Mouse (Mus musculus): ENCODE results near the gene Ctsg. TPM values are rescaled to one million over a fixed set of nuclear protein-coding genes. Genes with fewer than 3 reads are reported as not detected.

The Ctsg gene
- polyA plus RNA-seq, 1 experiment from 2014 or later = 41.3 TPM

DNA sequence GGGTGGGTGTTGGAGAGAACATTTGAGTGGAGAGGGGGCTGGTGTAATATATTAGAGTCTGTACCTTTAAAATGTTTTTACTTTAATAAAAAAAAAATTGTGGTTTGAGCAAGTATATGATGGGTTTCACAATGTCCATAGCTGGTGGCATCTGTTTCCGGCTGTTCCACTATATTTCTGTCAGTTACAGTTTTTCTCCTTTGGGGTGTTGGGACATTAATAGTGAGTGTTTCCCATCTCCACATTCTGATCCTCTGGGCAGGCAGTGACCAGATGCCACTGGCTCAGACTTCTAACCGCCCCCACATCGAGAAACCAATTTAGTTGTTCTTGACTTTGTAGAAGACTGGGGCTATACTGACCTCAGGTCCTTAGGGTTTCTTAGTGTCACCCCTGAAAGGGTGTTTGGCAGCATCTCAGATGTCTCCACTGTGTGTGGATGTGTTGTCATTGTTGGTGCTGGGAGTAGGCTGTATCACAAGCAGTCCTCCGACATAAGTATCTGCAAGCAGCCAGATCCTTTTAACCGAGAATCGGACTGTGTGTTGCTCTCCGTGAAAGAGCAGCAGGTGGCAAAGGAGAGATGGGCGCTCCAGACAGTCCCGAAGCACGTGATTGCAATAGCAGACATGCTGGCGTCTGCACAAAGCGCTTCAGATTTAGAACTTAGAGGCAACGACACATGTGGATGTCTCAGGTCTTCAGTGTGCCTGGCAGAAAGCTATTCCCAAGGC is 3.2 kb upstream of the Ctsg start:
- no peak overlapping the region for H3K9ac ChIP-seq (replicated peaks)
- H3K36me3 ChIP-seq (replicated peaks; ENCODE audit: insufficient read depth, low read length) = no peaks in the 10 kb centered on the region
- H3K4me3 ChIP-seq (ENCODE audit: low read depth, low read length) = no peak overlapping the region
- DNase-seq = no peak
- H3K4me2 ChIP-seq (ENCODE audit: low read depth, low read length) = no peak overlapping the region
- H3K9me3 ChIP-seq (ENCODE audit: low read length) = no peaks in the 10 kb centered on the region
- ATAC-seq = no peak
- H3K27me3 ChIP-seq (ENCODE audit: insufficient read depth, low read length) = no peaks in the 10 kb centered on the region
- TF ChIP-seq CTCF (IDR thresholded peaks at IDR 0.05; ENCODE audit: low read depth) = no peak
- no peak for TF ChIP-seq EP300 (IDR thresholded peaks at IDR 0.05; ENCODE audit: low read depth)
- no peaks in the 10 kb centered on the region for H3K4me1 ChIP-seq (ENCODE audit: insufficient read depth)
- no peak overlapping the region for H3K27ac ChIP-seq (ENCODE audit: low read depth)
- WGBS (ENCODE audit: insufficient replicate concordance) = 66% methylated on average over 13 of the region's 13 CpGs

- Histone ChIP-seq H3K27me3 (ENCODE audit: insufficient read depth, low read length) (no peaks in the 10 kb centered on the region), H3K4me3 (ENCODE audit: low read depth, low read length) (no peak overlapping the region), H3K9me3 (ENCODE audit: low read length) (no peaks in the 10 kb centered on the region), H3K36me3 (replicated peaks; ENCODE audit: insufficient read depth, low read length) (no peaks in the 10 kb centered on the region), H3K4me2 (ENCODE audit: low read depth, low read length) (no peak overlapping the region), H3K4me1 (ENCODE audit: insufficient read depth) (no peaks in the 10 kb centered on the region), H3K9ac (replicated peaks) (no peak overlapping the region), H3K27ac (ENCODE audit: low read depth) (no peak overlapping the region)
- 52% methylated on average over 5 of the region's 5 CpGs for WGBS (ENCODE audit: insufficient replicate concordance)
- no peak for DNase-seq
- TF ChIP-seq EP300 (IDR thresholded peaks at IDR 0.05; ENCODE audit: low read depth) (no peak), CTCF (IDR thresholded peaks at IDR 0.05; ENCODE audit: low read depth) (no peak)
- no peak for ATAC-seq
Measured at GRCm38 (mm10) chr14:56105016-56105415, 2.6 kb upstream of the Ctsg start.

DNA sequence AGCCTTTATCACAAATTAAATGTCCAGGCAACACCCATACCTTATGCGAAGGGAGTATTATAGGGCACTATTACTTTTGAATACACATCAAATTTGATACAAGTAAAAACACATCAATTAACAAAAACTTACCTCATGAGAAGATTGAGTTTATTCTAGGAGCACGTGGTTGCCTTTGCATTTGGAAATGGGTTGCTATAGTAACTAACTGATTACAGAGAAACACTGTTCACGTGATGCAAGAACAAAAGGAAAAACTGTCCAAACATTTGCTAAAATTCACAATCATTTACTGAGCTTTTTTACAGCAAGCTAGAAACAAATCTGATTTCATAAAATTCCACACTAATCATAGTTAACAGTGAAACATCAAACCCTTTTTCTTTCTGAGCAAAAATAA is 1.1 kb upstream of the Ctsg start:
- Histone ChIP-seq H3K4me1 (ENCODE audit: insufficient read depth) (no peaks in the 10 kb centered on the region), H3K36me3 (replicated peaks; ENCODE audit: insufficient read depth, low read length) (no peaks in the 10 kb centered on the region), H3K4me2 (ENCODE audit: low read depth, low read length) (no peak overlapping the region), H3K4me3 (ENCODE audit: low read depth, low read length) (no peak overlapping the region), H3K27ac (ENCODE audit: low read depth) (no peak overlapping the region), H3K27me3 (ENCODE audit: insufficient read depth, low read length) (no peaks in the 10 kb centered on the region), H3K9me3 (ENCODE audit: low read length) (no peaks in the 10 kb centered on the region), H3K9ac (replicated peaks) (no peak overlapping the region)
- no peak for TF ChIP-seq EP300 (IDR thresholded peaks at IDR 0.05; ENCODE audit: low read depth)
- TF ChIP-seq CTCF (IDR thresholded peaks at IDR 0.05; ENCODE audit: low read depth) = no peak
- DNase-seq (no peak), ATAC-seq (no peak)
- WGBS (ENCODE audit: insufficient replicate concordance) = 60% methylated on average over 3 of the region's 3 CpGs

GRCm38 (mm10) chr14:56098940-56099339 is 3.4 kb downstream of the Ctsg start:
- Histone ChIP-seq H3K9ac (replicated peaks) (no peak overlapping the region), H3K9me3 (ENCODE audit: low read length) (no peaks in the 10 kb centered on the region), H3K4me3 (ENCODE audit: low read depth, low read length) (no peak overlapping the region), H3K4me1 (ENCODE audit: insufficient read depth) (no peaks in the 10 kb centered on the region), H3K27ac (ENCODE audit: low read depth) (no peak overlapping the region), H3K36me3 (replicated peaks; ENCODE audit: insufficient read depth, low read length) (no peaks in the 10 kb centered on the region), H3K27me3 (ENCODE audit: insufficient read depth, low read length) (no peaks in the 10 kb centered on the region), H3K4me2 (ENCODE audit: low read depth, low read length) (no peak overlapping the region)
- no peak for TF ChIP-seq EP300 (IDR thresholded peaks at IDR 0.05; ENCODE audit: low read depth)
- TF ChIP-seq CTCF (IDR thresholded peaks at IDR 0.05; ENCODE audit: low read depth) = peak; percentile 67
- ATAC-seq (no peak), DNase-seq (no peak)
- WGBS (ENCODE audit: insufficient replicate concordance) = 60% methylated on average over 4 of the region's 4 CpGs

GRCm38 (mm10) chr14:56097597-56097996 is 4.8 kb downstream of the Ctsg start:
- Histone ChIP-seq H3K9ac (replicated peaks) (no peak overlapping the region), H3K9me3 (ENCODE audit: low read length) (no peaks in the 10 kb centered on the region), H3K4me3 (ENCODE audit: low read depth, low read length) (no peak overlapping the region), H3K36me3 (replicated peaks; ENCODE audit: insufficient read depth, low read length) (no peaks in the 10 kb centered on the region), H3K27ac (ENCODE audit: low read depth) (no peak overlapping the region), H3K4me1 (ENCODE audit: insufficient read depth) (no peaks in the 10 kb centered on the region), H3K27me3 (ENCODE audit: insufficient read depth, low read length) (no peaks in the 10 kb centered on the region), H3K4me2 (ENCODE audit: low read depth, low read length) (no peak overlapping the region)
- ATAC-seq = no peak
- TF ChIP-seq CTCF (IDR thresholded peaks at IDR 0.05; ENCODE audit: low read depth) (no peak), EP300 (IDR thresholded peaks at IDR 0.05; ENCODE audit: low read depth) (no peak)
- WGBS (ENCODE audit: insufficient replicate concordance) = 70% methylated on average over 1 of the region's 1 CpGs
- DNase-seq = no peak

DNA sequence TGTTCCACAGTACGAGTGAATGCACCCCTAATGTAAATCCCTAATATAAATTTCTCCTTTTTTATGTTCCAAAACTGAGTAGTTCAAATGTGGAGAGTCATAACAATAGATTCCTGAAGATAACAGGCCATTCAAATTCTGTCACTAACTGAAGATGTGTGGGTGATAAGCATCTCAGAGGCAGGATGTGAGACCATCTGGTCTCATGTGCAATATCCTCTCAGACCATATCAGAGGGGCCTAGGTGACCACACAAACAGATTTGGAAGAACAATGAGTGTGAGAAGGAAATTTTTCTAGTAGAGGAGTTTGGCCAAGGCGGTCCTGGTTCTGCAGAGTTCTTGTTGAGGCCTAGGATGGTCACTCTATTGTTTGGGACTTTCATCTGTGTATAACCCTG is 9.0 kb downstream of the Ctsg start:
- Histone ChIP-seq H3K27me3 (ENCODE audit: insufficient read depth, low read length) (no peaks in the 10 kb centered on the region), H3K9ac (replicated peaks) (no peak overlapping the region), H3K9me3 (ENCODE audit: low read length) (no peaks in the 10 kb centered on the region), H3K27ac (ENCODE audit: low read depth) (no peak overlapping the region), H3K36me3 (replicated peaks; ENCODE audit: insufficient read depth, low read length) (no peaks in the 10 kb centered on the region), H3K4me2 (ENCODE audit: low read depth, low read length) (no peak overlapping the region), H3K4me3 (ENCODE audit: low read depth, low read length) (no peak overlapping the region), H3K4me1 (ENCODE audit: insufficient read depth) (no peaks in the 10 kb centered on the region)
- TF ChIP-seq CTCF (IDR thresholded peaks at IDR 0.05; ENCODE audit: low read depth) (no peak), EP300 (IDR thresholded peaks at IDR 0.05; ENCODE audit: low read depth) (no peak)
- 43% methylated on average over 2 of the region's 2 CpGs for WGBS (ENCODE audit: insufficient replicate concordance)
- DNase-seq (no peak), ATAC-seq (no peak)
